8 mouse cellular contexts compared by ENCODE assay signal in the genomic region with DNA sequence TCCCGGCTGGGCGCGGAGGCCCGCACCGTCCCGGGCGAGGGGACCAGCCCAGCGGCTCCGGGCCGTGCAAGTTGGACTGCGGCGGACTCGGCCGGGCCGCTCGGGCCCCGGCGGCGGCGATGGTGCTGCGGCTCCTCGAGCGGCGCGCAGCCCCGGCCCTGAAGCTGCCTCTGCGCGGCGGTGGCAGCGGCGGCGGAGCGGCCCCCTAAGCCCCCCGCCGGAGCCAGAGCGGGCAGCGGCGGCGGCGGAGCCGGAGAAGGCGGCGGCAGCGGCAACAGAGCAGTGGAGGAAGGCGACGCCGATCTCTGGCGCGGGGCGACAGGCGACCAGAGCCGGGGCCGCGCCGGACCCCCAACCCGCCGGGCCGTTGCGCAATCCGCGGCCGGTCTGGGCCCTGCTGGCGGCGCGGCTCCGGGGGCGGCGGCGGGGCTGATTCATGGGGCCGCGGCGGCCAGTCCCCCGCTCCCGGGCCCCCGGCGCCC.
DNase-seq lines count a peak whose midpoint lies in the region; ATAC-seq and TF ChIP-seq lines count a peak whose summit lies in the region.

No protein-coding gene starts in this region.

- WGBS in heart, embryonic 11.5 days (ENCODE audit: insufficient replicate concordance) = 0% methylated on average over 33 of the region's 76 CpGs
- under 1% methylated on average over 37 of the region's 76 CpGs for WGBS in kidney, postnatal 0 days
- under 1% methylated on average over 20 of the region's 76 CpGs for WGBS in neural tube, embryonic 13.5 days

- no peak for DNase-seq in heart, postnatal 10 days
- DNase-seq in Muller cell, postnatal 12 days (ENCODE audit: inconsistent ontology term) = peak; percentile 58
- DNase-seq in kidney, postnatal 0 days (ENCODE audit: low spot score) = no peak
- no peak for DNase-seq in thymus, postnatal 14 days
- DNase-seq in spleen, postnatal 14 days (ENCODE audit: low spot score in 2 of 2) = no peak

- no peaks in the 10 kb centered on the region for H3K9me3 ChIP-seq in heart, embryonic 11.5 days (replicated peaks; ENCODE audit: control insufficient read depth, low read length)
- no peaks in the 10 kb centered on the region for H3K9me3 ChIP-seq in kidney, postnatal 0 days (replicated peaks; ENCODE audit: low read length)
- no peaks in the 10 kb centered on the region for H3K9me3 ChIP-seq in neural tube, embryonic 13.5 days

- peak overlapping the region; percentile 62 for H3K4me3 ChIP-seq in heart, embryonic 11.5 days (ENCODE audit: low read depth, low read length)
- H3K4me3 ChIP-seq in embryonic fibroblast, embryonic 13.5 days (ENCODE audit: insufficient read depth, low read length) = peak overlapping the region; percentile 21; the same call in 1 of the 2 replicates
- H3K4me3 ChIP-seq in kidney, postnatal 0 days (replicated peaks; ENCODE audit: low read depth, low read length) = peak overlapping the region; percentile 63
- H3K4me3 ChIP-seq in neural tube, embryonic 13.5 days = peak overlapping the region; percentile 67

- H3K27me3 ChIP-seq in heart, embryonic 11.5 days (ENCODE audit: control insufficient read depth, insufficient read depth, low read length) = peaks cover 36% of the 10 kb centered on the region
- 0 out of 2 replicates have a peak, but pooled peaks cover 3% of the 10 kb centered on the region for H3K27me3 ChIP-seq in kidney, postnatal 0 days (ENCODE audit: insufficient read depth, low read length)
- H3K27me3 ChIP-seq in neural tube, embryonic 13.5 days = no peaks in the 10 kb centered on the region

- no peak for TF ChIP-seq CTCF in embryonic fibroblast, embryonic 13.5 days (IDR thresholded peaks at IDR 0.05; ENCODE audit: borderline replicate concordance, insufficient read depth, low read length)
- no peak for TF ChIP-seq CTCF in kidney, postnatal 0 days (IDR thresholded peaks at IDR 0.05; ENCODE audit: low read depth)

- peaks cover 3% of the 10 kb centered on the region; the same call in 1 of the 2 replicates for H3K4me1 ChIP-seq in heart, embryonic 11.5 days (ENCODE audit: control insufficient read depth, insufficient read depth, low read length)
- no peaks in the 10 kb centered on the region for H3K4me1 ChIP-seq in embryonic fibroblast, embryonic 13.5 days (ENCODE audit: control insufficient read depth, insufficient read depth, low read length)
- no peaks in the 10 kb centered on the region for H3K4me1 ChIP-seq in kidney, postnatal 0 days (replicated peaks; ENCODE audit: insufficient read depth, low read length)
- H3K4me1 ChIP-seq in neural tube, embryonic 13.5 days (replicated peaks) = peaks cover 45% of the 10 kb centered on the region

- ATAC-seq in heart, embryonic 11.5 days (replicated peaks; ENCODE audit: insufficient number of reproducible peaks, low FRiP score, low TSS enrichment) = 0 out of 2 replicates have a peak, but pooled peaks have one; percentile 56
- no peak for ATAC-seq in kidney, postnatal 0 days (replicated peaks; ENCODE audit: low FRiP score, low read depth)
- ATAC-seq in neural tube, embryonic 13.5 days (ENCODE audit: low read depth) = peak; percentile 40

- intact Hi-C loops in heart, postnatal 10 days (cut with DNase I) = loop anchor here (1.0 to 10.0 kb wide), 3 partner anchors 624 to 1030 kb away; no protein-coding TSS in a partner anchor

- H3K36me3 ChIP-seq in heart, embryonic 11.5 days (ENCODE audit: control insufficient read depth, insufficient read depth, low read length) = no peaks in the 10 kb centered on the region
- no peaks in the 10 kb centered on the region for H3K36me3 ChIP-seq in kidney, postnatal 0 days (ENCODE audit: insufficient read depth, low read length)
- H3K36me3 ChIP-seq in neural tube, embryonic 13.5 days = no peaks in the 10 kb centered on the region

- H3K27ac ChIP-seq in heart, embryonic 11.5 days (ENCODE audit: low read depth, low read length) = no peak overlapping the region
- H3K27ac ChIP-seq in embryonic fibroblast, embryonic 13.5 days (ENCODE audit: insufficient read depth, low read length) = no peak overlapping the region
- H3K27ac ChIP-seq in kidney, postnatal 0 days = peak overlapping the region; percentile 67
- peak overlapping the region; percentile 89 for H3K27ac ChIP-seq in neural tube, embryonic 13.5 days (replicated peaks)

- peak overlapping the region; percentile 94 for H3K4me2 ChIP-seq in heart, embryonic 11.5 days
- peak overlapping the region; percentile 95 for H3K4me2 ChIP-seq in kidney, postnatal 0 days (ENCODE audit: low read length)
- peak overlapping the region; percentile 95 for H3K4me2 ChIP-seq in neural tube, embryonic 13.5 days

- no peak for TF ChIP-seq POLR2A in embryonic fibroblast, embryonic 13.5 days (IDR thresholded peaks at IDR 0.05; ENCODE audit: low read depth, low read length)

- peak overlapping the region; percentile 67; the same call in 1 of the 2 replicates for H3K9ac ChIP-seq in heart, embryonic 11.5 days (ENCODE audit: low read depth, low read length)
- H3K9ac ChIP-seq in kidney, postnatal 0 days (ENCODE audit: low read depth, low read length) = peak overlapping the region; percentile 78
- peak overlapping the region; percentile 96 for H3K9ac ChIP-seq in neural tube, embryonic 13.5 days

Comparison
In these comparisons a context has a peak if more than half of its experiments do, and no peak if none do; other contexts are left out.
1. H3K27ac ChIP-seq: peak in kidney, postnatal 0 days (single experiment) and neural tube, embryonic 13.5 days (single experiment); none in heart, embryonic 11.5 days (single experiment) and embryonic fibroblast, embryonic 13.5 days (single experiment).
2. Peak in every context shown above with its lines, with median percentiles within 50 percentile points of each other: H3K4me2 ChIP-seq, H3K4me3 ChIP-seq and H3K9ac ChIP-seq.